Mouse (Mus musculus): ENCODE measurements around the gene Tapt1.

GRCm38 (mm10) chr5:44174046-44174445, 52.4 kb downstream of the Tapt1 start:
- TF ChIP-seq CTCF (IDR thresholded peaks at IDR 0.05; ENCODE audit: low read depth, low read length) (no peak), POLR2A (IDR thresholded peaks at IDR 0.05; ENCODE audit: borderline replicate concordance, low read depth, low read length) (no peak)

Measured in bone marrow macrophage, adult 2 months (primary cell).